Mouse (Mus musculus) adrenal gland, postnatal 4 days (tissue): ENCODE measurements around the gene Rad51b. TPM values are rescaled to one million over a fixed set of nuclear protein-coding genes. Genes with fewer than 3 reads are reported as not detected.
"Not testable (repeated sequence)": the region's sequence is repeated elsewhere in the genome, so short reads cannot be mapped to it uniquely, and the experiment has no call there.

Source experiments
- DNase-seq, 2 experiments: peaks; one replicate each; pipeline ENCODE4 v3.0.0; 2021 to 2022; ENCODE audit warnings: low spot score in 2 of 2, mixed read lengths in 2 of 2
- long read RNA-seq, 2 experiments: library from polyadenylated mRNA; stranded (forward); transcript quantifications; one replicate each; pipeline ENCODE4 v2.0.0; 2021
- total RNA-seq, 2 experiments: library from RNA; stranded (reverse); gene quantifications; 2 replicates each; pipeline ENCODE4 v1.2.3; 2021

Rad51b gene
- total RNA-seq = 1 to 10 TPM; 3.1 TPM
- long read RNA-seq, experiment 1, partial matches to known transcripts = 0 of 4 reads
- long read RNA-seq, experiment 1, other reads (novel, unspliced or antisense) = 4 of 4 reads
- long read RNA-seq, experiment 2, partial matches to known transcripts = 0 of 5 reads
- long read RNA-seq, experiment 2, other reads (novel, unspliced or antisense) = 5 of 5 reads

DNA sequence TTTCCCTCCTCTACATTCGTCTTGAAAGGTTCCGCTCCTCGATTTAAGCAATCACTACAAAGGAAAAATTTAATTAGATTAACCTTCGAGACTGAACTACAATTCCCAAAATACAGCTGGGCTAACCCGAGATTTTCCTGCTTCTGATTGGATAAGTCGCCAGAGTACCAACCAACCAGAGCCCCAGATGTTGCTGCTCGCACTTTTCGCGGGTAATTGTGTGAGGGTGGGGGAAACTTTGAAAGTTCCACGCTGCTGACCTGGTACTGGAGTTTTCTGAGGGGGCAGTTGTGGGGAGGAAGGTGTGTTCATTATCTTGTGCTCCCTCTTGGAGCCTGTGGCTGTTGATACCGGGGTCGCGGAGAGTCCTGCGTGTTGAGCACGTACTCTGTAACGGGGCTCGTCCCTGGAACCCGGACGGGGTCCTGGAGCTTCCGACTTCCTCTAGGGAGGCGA is at the start of gene Rad51b:
Gene Rad51b, plus strand, starts transcription at position 162 of the 456 bp plus-strand sequence.
- DNase-seq = peak; percentile 22 to 49

DNA sequence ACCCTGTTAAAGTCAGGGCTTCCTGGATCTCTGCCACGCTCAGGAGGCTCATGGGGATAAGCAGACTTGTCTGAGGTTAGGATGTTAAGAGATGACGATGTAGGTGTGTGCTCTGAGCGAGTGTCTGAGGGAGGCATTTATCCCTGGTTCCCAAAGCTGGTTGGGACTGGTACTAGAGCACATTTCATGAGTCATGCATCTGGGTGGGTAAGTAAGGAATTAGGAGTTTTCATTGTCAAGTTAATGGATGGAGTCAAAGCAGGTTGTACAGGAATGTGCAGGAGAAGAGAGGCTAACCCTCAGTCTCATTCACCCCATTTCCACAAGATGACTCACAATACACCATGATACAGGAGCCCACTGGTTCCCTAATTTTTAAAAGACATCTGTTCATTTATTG is 49.0 kb upstream of the Rad51b start:
- DNase-seq = no peak

DNA sequence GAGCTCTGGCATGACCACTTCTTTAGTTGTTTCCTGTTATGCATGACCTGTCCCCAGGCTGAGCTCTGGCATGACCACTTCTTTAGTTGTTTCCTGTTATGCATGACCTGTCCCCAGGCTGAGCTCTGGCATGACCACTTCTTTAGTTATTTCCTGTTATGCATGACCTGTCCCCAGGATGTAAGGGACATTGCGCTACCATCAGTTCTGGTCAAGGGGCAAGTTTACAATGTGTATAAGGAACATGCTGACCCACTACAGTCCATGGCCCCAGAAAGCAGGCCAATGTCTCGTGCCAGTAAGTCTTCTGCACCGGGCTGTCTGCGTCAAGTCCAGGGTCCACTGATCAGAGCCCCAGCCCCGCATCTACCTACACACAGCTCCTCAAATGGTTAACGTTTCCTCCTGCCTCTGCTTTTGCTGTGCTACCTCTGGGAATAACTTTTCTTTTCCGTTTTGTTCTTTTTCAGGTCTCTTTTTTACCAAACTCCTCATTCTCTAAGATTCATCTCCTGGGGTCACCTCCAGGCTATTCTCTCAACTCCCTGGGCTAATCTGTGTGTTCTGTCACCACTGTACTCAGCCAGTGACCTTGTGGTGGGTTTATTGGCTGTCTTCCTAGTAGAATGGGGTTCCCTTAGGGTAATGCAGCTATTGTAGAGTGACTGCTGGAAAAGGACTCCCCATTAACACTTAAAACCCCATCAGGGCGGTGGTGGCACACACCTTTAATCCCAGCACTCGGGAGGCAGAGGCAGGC is 43.6 kb upstream of the Rad51b start:
- DNase-seq = no peak

DNA sequence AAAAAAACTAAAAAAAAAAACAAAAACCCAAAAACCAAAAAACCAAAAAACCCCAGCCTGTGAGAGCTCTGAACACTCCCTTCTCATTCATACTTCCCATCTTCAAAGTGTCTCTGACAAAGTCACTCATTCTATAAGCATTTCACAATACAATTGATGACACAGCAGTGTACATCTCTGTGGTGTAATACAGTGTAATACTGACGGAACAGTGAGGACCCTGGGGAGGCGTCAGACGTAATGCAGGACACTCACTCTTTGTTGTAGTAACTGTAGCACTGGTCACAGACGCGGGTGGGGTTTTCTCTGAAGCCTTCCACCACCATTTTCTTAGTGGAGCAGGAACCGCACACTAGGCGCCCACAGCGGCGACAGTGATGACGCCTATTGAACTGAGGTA is 42.1 kb upstream of the Rad51b start:
- no peak for DNase-seq

DNA sequence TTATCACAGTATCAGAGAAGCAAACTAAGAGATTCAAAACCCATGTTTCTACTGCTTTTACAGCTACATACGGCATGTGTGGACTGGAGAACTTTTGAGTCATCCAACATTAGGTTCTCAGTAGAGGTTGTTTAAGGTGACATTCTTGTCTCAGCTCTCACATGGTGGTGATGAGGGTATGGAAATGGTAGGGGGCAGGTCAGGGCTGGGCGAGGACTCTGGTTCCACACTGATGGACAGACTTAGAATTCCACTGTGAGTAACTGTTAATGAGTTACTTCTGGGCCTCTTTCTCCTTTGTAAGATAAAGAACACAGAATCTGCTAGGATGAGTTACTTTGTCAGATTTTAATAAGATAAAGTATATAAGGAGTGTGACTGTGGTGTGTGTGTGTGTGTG is 36.9 kb upstream of the Rad51b start:
- no peak for DNase-seq

DNA sequence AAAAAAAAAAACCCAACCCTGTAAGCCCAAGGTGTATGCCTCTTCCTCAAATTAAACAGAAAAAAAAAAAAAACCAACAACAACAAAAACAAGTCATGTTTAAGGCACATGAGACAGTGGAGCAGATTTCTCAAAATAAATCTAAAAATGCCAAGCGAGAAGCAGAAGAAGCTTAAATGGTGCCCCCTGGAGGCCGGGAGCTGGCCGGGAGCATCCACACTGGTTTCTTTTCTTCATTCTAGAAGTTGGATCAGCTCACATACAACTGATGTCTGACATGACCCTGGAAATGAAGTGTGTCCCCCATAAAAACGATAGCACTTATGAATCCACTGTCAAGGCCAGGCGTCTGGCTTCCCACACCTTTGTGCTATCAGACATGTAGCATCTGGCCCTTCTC is 36.0 kb upstream of the Rad51b start:
- DNase-seq = no peak

DNA sequence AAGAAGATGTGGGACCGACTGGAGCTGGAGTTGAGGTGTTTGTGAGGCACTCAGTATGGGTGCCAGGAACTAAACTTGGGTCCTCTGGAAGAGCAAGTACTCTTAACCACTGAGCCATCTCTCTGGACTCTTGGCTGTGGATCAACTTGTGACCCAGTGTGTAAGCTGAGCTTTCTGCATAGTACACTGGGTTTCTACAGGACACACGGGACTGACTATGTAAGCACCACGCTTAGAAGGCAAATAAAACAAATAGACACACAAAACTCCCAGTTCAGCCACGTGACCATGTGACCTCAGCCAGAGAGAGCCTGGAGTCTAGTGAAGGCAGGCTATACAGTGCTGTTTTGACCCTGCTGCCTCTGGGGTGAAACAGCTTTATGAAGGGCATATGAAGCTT is 24.5 kb upstream of the Rad51b start:
- DNase-seq = no peak

DNA sequence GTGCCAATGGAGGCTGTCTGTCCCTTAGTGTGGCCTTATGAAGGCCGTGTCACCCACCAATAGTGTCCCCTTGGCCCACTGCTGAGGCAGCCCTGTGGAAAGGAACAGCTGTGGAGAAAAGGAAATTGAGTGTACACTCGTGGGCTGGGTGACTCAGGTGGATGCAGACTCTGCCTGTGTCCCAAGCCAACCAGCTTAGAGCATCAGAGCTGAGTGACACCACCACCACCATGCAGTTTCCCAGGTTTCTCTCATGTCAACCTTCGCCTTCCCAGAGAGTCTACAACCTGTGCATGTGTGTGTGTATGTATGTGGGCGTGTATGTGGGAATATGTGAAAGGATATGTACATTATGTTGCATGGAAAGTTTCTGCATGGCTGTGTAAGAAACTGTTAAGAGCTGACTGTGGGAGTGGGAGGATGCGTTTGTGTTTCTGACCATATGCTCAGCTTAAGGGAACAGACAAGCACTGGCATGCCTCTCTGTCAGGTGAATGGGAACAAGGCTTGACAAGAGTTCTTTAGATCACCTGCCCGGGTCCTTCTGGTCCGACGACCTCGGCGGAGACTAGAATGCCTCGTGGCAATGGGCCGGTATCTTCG is 17.5 kb upstream of the Rad51b start:
- no peak for DNase-seq

DNA sequence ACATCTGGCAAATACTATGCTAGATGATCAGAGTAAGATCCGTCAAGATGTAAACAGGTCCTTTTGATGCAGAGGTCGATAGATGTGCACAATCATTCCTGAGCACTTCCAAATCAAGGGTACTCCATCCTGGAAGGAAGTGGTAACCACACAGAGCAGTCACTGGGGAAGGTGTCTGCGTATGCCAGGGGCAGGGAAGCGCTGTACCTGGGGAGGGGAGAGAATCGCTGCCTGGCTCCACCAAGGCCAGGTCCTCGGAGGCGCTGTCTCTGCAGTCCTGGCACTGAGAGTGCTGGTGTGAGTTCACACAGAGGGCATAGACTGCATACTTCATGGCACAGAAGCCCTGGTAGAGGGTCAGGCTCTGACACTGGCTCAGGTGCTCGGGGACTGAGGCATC is 14.5 kb upstream of the Rad51b start:
- no peak for DNase-seq

DNA sequence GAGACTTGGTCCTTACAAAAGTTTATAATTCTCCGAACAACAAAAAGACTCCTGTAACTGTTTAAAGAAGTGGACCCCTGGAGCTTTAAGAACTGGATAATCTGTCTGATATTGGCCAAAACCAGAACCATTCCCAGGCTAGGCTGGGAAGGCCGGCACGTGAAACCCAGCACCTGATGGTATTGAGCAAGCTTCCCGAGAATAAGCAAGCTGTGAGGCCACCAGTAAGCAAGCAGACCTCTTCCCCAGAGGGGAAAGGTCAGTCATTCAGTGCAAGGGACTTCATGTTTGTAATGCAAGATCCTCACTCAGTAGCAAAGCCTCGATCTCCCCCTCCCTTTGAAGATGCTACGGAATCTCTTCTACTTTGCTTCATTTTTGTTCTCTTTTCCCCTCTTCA is 4.2 kb upstream of the Rad51b start:
- no peak for DNase-seq

DNA sequence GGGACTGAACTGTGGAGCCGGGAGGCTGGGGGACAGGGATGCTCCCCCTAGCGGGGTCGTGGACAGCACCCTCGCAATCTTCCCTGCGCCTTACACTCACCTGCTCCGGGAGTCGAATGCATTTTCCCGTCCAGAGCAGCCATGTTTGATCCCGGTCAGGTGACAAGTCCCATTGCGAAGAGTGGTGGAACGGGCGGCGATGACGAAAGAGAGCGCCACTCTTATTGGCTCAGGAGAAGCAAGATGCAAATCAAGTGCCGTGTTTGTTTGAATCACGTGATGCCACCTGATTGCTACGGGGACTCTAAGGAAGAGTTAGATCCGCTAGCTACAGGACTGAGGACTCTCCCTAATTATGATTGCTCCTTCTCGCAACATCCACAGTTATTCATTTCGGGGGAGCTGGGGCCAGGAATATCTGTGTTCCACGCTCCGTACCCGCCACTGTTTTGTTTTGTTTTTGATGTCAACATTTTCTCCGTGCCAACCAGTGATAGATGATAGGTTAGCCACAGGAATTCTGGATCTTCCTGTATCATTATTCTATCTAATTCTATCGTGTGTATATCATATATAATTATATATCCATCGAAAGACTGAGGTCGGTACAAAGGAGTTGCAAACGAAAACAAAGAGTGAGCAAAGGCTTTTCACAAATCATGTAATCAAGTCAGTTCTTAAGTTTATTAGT is 811 bp upstream of the Rad51b start, which contains the start of gene Zfyve26:
Gene Zfyve26, minus strand, starts transcription at position 179 of the 691 bp plus-strand sequence.
- peak; percentile 61 to 85 for DNase-seq

DNA sequence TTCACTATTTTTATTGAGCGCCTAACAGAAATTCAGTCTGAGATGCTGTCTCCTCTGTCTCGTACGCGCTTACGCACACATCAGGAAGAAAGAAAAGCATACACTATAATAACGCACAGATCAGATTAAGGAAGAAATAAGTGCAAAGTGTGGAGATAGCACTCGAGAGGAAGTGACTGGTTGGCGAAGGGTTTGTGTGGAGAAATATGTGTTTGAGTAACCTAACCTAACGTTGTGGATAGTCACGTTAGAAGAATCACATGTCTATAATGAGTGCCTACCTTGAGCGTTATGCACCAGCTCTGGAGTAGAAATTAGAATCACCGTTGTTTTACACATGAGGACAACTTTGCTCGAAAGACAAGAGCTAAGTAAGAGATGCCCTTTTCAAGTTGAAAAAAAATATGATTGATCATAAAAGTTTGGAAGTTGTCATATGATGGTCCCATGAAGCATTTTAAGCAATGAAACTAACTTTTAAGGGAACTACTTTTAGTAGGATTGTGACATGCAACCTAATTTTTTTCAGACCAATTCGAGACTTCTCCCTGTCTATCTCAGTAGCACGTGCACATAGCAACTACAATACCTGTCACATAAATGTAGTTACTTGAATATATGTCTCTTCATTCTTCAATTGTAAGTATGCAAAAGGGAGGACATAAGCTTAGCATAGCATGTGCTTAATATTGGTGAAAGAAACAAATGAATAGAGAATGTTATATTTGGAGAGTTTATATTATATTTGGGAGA is 978 bp downstream of the Rad51b start:
- no peak for DNase-seq

DNA sequence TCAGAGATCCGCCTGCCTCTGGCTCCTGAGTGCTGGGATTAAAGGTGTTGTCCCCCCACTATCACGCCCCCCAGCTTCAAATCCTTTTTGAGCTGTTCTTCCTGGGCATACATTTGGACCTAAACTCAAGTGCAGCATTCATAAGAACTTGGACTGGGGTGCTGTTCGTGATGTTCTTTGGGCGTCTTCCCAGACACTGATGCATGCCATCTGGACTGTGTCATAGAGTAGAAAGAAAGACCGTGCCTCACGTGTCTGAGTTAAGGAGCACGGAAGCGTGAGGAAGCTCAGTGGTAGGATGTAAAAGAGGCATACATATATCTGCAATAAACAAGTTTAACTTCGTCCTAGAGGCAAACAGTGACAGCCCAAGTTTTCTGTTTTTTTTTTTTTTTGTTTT is 4.7 kb downstream of the Rad51b start:
- DNase-seq = no peak

DNA sequence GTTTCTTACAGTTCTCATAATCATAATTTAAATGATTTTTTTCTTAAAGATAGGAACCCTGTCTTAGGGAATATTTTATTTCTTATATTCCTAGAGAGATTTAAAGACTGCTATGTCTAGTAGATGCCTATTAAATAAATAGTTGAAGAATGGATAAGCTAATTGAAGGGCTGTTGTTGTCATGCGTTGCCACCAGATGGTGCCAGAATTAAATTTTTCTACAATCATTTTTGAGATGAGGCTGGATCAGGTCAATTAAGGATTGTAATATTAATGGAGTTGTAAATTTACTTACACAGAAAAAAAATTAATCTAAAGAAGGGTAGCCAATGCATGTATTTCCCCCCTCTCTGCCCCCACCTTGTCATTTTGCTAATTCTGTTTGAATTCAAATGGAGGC is 8.0 kb downstream of the Rad51b start:
- DNase-seq = no peak

DNA sequence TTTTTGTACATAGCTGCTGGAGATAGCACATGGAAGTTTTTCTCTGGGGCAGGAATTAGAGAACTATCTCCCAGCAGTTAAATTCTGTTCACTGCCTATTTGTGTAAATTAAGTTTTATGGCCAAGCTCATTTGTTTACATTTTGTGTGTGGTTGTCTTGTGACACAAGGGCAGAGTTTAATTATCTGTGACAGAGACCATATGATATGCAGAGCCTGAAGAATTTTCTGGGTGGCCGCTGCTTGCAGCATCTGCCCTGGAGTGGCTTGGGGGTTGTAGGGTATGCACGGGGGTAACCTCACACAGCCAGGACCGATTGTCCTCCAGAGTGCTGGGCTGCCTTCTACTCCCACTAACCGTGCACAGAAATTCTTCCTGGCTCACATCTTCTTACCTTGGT is 8.9 kb downstream of the Rad51b start:
- no peak for DNase-seq

DNA sequence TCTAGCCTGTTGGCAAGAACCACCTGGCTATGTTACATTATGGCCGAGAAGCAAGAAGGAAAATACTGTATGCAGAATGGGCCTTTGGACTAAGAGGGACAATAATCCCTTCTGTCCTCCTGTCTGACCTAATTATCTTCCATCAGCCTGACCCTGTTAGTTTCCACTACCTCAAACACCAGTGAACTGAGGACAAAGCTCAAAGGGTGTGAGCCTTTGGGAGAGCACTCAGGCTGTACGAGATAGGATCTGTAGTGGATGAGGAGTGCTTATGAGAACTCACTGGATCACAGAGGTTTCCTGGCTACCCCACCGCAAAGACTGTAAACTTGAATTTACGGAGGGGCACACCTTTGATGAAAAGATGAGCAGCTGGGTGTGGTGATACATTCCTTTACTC is 16.6 kb downstream of the Rad51b start:
- no peak for DNase-seq

DNA sequence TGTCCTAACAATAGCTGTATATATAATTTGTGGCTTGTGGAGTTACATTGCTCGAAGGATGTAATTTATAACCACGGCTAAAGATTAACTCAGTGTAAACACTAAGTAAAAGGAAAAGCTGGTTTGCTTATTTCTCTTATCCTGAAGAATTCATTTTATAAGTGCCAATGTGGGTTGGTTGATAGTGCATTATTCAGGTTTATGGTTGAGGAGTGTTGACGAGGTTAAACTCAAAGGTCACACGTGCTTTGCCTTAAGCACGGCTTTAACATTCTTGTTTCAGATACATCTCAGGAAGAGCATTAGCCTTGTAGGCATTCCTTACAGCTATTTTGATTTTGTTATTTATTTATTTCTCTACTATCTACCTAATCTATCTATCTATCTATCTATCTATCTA is 20.3 kb downstream of the Rad51b start:
- no peak for DNase-seq

DNA sequence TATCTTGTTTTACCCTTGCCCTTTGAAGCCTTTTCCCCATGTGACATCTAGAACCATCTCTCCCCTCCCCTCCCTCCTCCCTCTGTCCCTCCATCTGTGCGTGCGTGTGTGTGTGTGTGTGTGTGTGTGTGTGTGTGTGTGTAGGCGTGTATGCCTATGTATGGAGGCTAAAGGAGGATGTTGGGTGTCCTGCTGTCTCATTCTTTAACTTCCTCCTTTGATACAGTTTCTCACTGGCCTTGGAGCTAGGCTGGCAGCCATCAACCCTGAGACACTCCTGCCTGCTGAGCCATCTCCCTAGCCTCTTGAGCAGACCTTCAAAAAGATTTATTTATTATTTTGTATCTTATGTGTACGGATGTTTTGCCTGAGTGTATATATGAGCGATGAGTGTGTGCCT is 23.8 kb downstream of the Rad51b start:
- DNase-seq = no peak

DNA sequence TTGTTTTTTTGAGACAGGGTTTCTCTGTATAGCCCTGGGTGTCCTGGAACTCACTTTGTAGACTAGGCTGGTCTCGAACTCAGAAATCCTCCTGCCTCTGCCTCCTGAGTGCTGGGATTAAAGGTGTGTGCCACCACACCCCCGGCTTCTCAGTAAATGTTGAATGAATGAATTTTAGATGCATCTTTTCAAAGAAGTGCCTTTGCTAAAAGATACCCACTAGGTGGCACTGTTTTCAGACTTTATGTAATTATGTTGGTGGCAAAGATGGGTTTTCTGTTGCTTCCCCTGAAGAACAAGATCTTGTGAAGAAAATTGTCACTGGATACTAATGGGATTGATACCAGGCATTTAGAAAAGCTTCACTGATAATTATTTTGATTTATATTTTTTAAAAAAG is 25.5 kb downstream of the Rad51b start:
- DNase-seq = not testable (repeated sequence)

DNA sequence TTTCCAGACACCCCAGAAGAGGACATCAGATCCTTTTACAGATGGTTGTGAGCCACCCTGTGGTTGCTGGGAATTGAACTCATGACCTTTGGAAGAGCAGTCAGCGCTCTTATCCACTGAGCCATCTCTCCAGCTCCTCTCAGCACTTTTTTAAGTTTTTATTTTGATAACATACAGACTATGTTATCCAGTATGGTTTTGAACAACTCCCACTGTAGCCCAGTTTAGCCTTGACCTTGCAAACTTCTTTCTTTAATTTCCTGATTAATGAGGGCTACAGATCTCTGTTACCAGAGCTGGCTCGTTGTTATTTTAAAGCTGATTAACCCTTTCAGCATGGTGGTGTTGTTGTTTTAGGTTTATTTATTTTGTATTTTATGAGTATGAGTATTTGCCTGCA is 29.2 kb downstream of the Rad51b start:
- DNase-seq = no peak

DNA sequence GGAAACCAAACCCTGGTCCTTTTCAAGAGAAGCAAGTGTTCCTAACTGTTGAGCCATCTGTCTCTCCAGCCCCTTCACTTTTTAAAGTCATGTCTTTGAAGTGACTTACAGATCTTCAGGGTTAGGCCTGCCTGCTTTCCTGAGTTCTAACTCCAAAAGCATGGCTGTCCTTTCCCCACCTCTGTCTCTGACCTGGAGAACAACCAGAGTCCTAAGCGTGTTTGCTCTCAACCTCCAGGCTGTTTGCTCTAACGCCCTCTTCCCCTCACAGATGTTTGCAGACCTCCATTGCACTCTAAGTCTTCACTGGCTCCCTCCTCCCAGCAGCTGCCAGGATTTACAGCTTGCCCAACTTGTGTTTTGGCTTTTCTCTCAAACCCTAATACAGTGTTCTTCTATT is 29.7 kb downstream of the Rad51b start:
- DNase-seq = no peak
